Mouse (Mus musculus) brain, embryonic 14.5 days (tissue): ENCODE results near the gene Rabggtb.

Experiments used
- CTCF ChIP-seq: fragments of 200-500 bp; IDR thresholded peaks from 2 replicates; pipeline ENCODE4 v1.5.1; 2012; ENCODE audit warnings: inconsistent platforms, mild to moderate bottlenecking, moderate library complexity, borderline replicate concordance; ENCODE audit not compliant: insufficient read depth, insufficient read length; ENCODE audit errors: extremely low read depth
- POLR2A ChIP-seq: fragments of 200-500 bp; IDR thresholded peaks from 2 replicates; pipeline ENCODE4 v1.6.1; 2012; ENCODE audit warnings: mild to moderate bottlenecking, inconsistent platforms, borderline replicate concordance; ENCODE audit not compliant: poor library complexity, insufficient read depth, insufficient read length, severe bottlenecking; ENCODE audit errors: extremely low read depth

- no peak for TF ChIP-seq POLR2A
- no peak for TF ChIP-seq CTCF
Measured at GRCm38 (mm10) chr3:153897216-153897615, 15.6 kb downstream of the Rabggtb start.
